In genomic region chr3:136761292-136761978, GRCm38 (mm10) we compare ENCODE assay signal across 12 mouse cellular contexts.
DNase-seq lines count a peak whose midpoint lies in the region; ATAC-seq and TF ChIP-seq lines count a peak whose summit lies in the region.
"Had no signal": no experiment of that assay in that cellular context is flagged by ENCODE, and none has a peak within 500 bp of the region (broad histone marks: within the 10 kb centered on the region; RNA-seq: fewer than 3 reads in every experiment).

No protein-coding gene starts in this region.

- peak; percentile 54 for ATAC-seq in intestine, embryonic 16.5 days
- peak; percentile 41; the same call in 1 of the 2 replicates for ATAC-seq in neutrophil, adult 5-6 weeks (ENCODE audit: extremely low read depth, insufficient number of reproducible peaks, low FRiP score, poor library complexity, severe bottlenecking)
- ATAC-seq in forebrain, postnatal 0 days = no peak

- H3K9me3 ChIP-seq in intestine, embryonic 16.5 days (ENCODE audit: control insufficient read depth, low read length) = no peaks in the 10 kb centered on the region
- H3K9me3 ChIP-seq in forebrain, postnatal 0 days (ENCODE audit: low read length) = no peaks in the 10 kb centered on the region
- H3K9me3 ChIP-seq: forebrain, embryonic 10.5 days had no signal

- H3K27ac ChIP-seq in intestine, embryonic 16.5 days (ENCODE audit: low read length) = no peak overlapping the region
- no peak overlapping the region for H3K27ac ChIP-seq in forebrain, postnatal 0 days (ENCODE audit: low read depth, low read length)
- H3K27ac ChIP-seq: forebrain, embryonic 10.5 days had no signal

- H3K9ac ChIP-seq in intestine, embryonic 16.5 days (ENCODE audit: low read depth, low read length) = no peak overlapping the region
- H3K9ac ChIP-seq in forebrain, postnatal 0 days = no peak overlapping the region

- H3K27me3 ChIP-seq in intestine, embryonic 16.5 days (replicated peaks; ENCODE audit: control insufficient read depth, insufficient read depth, low read length) = no peaks in the 10 kb centered on the region
- no peaks in the 10 kb centered on the region for H3K27me3 ChIP-seq in forebrain, postnatal 0 days (ENCODE audit: insufficient read depth, low read length)

- 69% methylated on average over 7 of the region's 7 CpGs for WGBS in intestine, embryonic 16.5 days
- 84% methylated on average over 7 of the region's 7 CpGs for WGBS in forebrain, postnatal 0 days

- TF ChIP-seq CTCF in forebrain, postnatal 0 days (IDR thresholded peaks at IDR 0.05; ENCODE audit: low read depth) = no peak

- peak; percentile 32 to 71 for DNase-seq in adrenal gland, adult (ENCODE audit: inconsistent age in 2 of 2, low spot score in 1 of 2)
- no peak for DNase-seq in adrenal gland, postnatal 4 days (ENCODE audit: low spot score in 2 of 2)
- DNase-seq in adrenal gland, postnatal 10 days = peak; percentile 14
- DNase-seq in forebrain, postnatal 0 days = no peak
- no peak for DNase-seq in kidney, adult 18-20 months
- no peak for DNase-seq in thymus, postnatal 0 days (ENCODE audit: low spot score)
- DNase-seq: cerebellum, adult 18-20 months; gastrocnemius, postnatal 10 days; lung, postnatal 4 days had no signal

- H3K4me3 ChIP-seq in intestine, embryonic 16.5 days (ENCODE audit: low read length) = no peak overlapping the region
- no peak overlapping the region for H3K4me3 ChIP-seq in forebrain, postnatal 0 days (ENCODE audit: low read depth, low read length)
- H3K4me3 ChIP-seq: forebrain, embryonic 10.5 days had no signal

- no peaks in the 10 kb centered on the region for H3K4me1 ChIP-seq in intestine, embryonic 16.5 days (ENCODE audit: control insufficient read depth, insufficient read depth, low read length)
- H3K4me1 ChIP-seq in forebrain, postnatal 0 days (ENCODE audit: insufficient read depth) = 0 out of 2 replicates have a peak, but pooled peaks cover 5% of the 10 kb centered on the region

- H3K4me2 ChIP-seq in intestine, embryonic 16.5 days (ENCODE audit: low read depth, low read length) = no peak overlapping the region
- no peak overlapping the region for H3K4me2 ChIP-seq in forebrain, postnatal 0 days (ENCODE audit: low read depth)

- no peaks in the 10 kb centered on the region for H3K36me3 ChIP-seq in intestine, embryonic 16.5 days (ENCODE audit: control insufficient read depth, insufficient read depth, low read length)
- H3K36me3 ChIP-seq in forebrain, postnatal 0 days (ENCODE audit: insufficient read depth) = no peaks in the 10 kb centered on the region
- H3K36me3 ChIP-seq: forebrain, embryonic 10.5 days had no signal

Comparison
In these comparisons a context has a peak if more than half of its experiments do, and no peak if none do; other contexts are left out.
1. DNase-seq: peak in adrenal gland, adult (2 of 2) and adrenal gland, postnatal 10 days (single experiment); none in adrenal gland, postnatal 4 days (0 of 2), forebrain, postnatal 0 days (single experiment), kidney, adult 18-20 months (single experiment) and thymus, postnatal 0 days (single experiment).